Mouse (Mus musculus) limb, embryonic 13.5 days (tissue): ENCODE measurements around the gene Dnase1l3. TPM values are rescaled to one million over a fixed set of nuclear protein-coding genes. Genes with fewer than 3 reads are reported as not detected.

Experiments used
- ATAC-seq: fragments of 200-750 bp; cut with Nextera tagmentation; 2 replicates; pipeline ENCODE4 v1.8.0; 2017; ENCODE audit warnings: low read depth, moderate number of reproducible peaks, moderate TSS enrichment; ENCODE audit not compliant: low FRiP score
- H3K27ac ChIP-seq: fragments of 300-500 bp; sonication (generic); 2 replicates; pipeline ENCODE4 v1.5.1; 2015; ENCODE audit warnings: inconsistent platforms, mild to moderate bottlenecking, moderate library complexity
- H3K27me3 ChIP-seq: fragments of 300-500 bp; sonication (generic); 2 replicates; pipeline ENCODE4 v1.6.1; 2015; ENCODE audit warnings: mild to moderate bottlenecking, inconsistent platforms
- H3K36me3 ChIP-seq: fragments of 300-500 bp; sonication (generic); 2 replicates; pipeline ENCODE4 v1.6.1; 2015; ENCODE audit warnings: inconsistent platforms, mild to moderate bottlenecking, moderate library complexity
- H3K4me1 ChIP-seq: fragments of 300-500 bp; sonication (generic); 2 replicates; pipeline ENCODE4 v1.6.1; 2015; ENCODE audit warnings: inconsistent platforms
- H3K4me2 ChIP-seq: fragments of 300-500 bp; sonication (generic); replicated peaks from 2 replicates; pipeline ENCODE4 v1.6.1; 2015; ENCODE audit warnings: inconsistent platforms, mild to moderate bottlenecking, moderate library complexity
- H3K4me3 ChIP-seq: fragments of 300-500 bp; sonication (generic); 2 replicates; pipeline ENCODE4 v1.5.1; 2015; ENCODE audit warnings: moderate library complexity, mild to moderate bottlenecking, inconsistent platforms
- H3K9ac ChIP-seq: fragments of 300-500 bp; sonication (generic); 2 replicates; pipeline ENCODE4 v1.6.1; 2015; ENCODE audit warnings: mild to moderate bottlenecking, inconsistent platforms
- H3K9me3 ChIP-seq: fragments of 300-500 bp; sonication (generic); 2 replicates; pipeline ENCODE4 v1.6.1; 2016; ENCODE audit warnings: inconsistent platforms
- WGBS: fragments of 180-500 bp; shearing (Covaris S2); methylation state at CpG from one replicate; pipeline ENCODE4 v1.1.7; 2015; 5-methylcytosine and 5-hydroxymethylcytosine counted together
- polyA plus RNA-seq: library from polyadenylated mRNA; unstranded; fragments of >200 nt; fragmentation: Nextera tagmentation; extraction: Ambion mirVana; gene quantifications from 2 replicates; pipeline ENCODE4 v1.2.1, GENCODE M21; 2015

The Dnase1l3 gene
- 0.10 and 0.17 TPM in 2 replicates for polyA plus RNA-seq

- no peaks in the 10 kb centered on the region for H3K36me3 ChIP-seq
- peaks cover 39% of the 10 kb centered on the region for H3K27me3 ChIP-seq
- H3K9me3 ChIP-seq, result no peaks in the 10 kb centered on the region
- no peak within 1 kb of the TSS for H3K4me3 ChIP-seq
- H3K9ac ChIP-seq, result no peak within 1 kb of the TSS
- peaks cover 7% of the 10 kb centered on the region; the same call in 1 of the 2 replicates for H3K4me1 ChIP-seq
- H3K4me2 ChIP-seq, result no peak within 1 kb of the TSS
- no peak within 1 kb of the TSS for H3K27ac ChIP-seq
- 0 out of 2 replicates have a peak, but pooled peaks have one; percentile 44 for ATAC-seq
- 69% methylated on average over 8 of the region's 8 CpGs for WGBS
Measured at GRCm38 (mm10) chr14:7994271-7994767, at the start of gene Dnase1l3. Dnase1l3 (minus strand) TSS chr14:7994573.

GRCm38 (mm10) chr14:8042577-8042976 lies 48.2 kb upstream of the Dnase1l3 start:
- H3K4me2 ChIP-seq, result no peak overlapping the region
- H3K9ac ChIP-seq, result no peak overlapping the region
- ATAC-seq, result no peak
- 88% methylated on average over 9 of the region's 9 CpGs for WGBS
- no peak overlapping the region for H3K4me3 ChIP-seq
- H3K4me1 ChIP-seq, result no peaks in the 10 kb centered on the region
- H3K36me3 ChIP-seq, result peaks cover 12% of the 10 kb centered on the region
- H3K27me3 ChIP-seq, result no peaks in the 10 kb centered on the region
- H3K27ac ChIP-seq, result no peak overlapping the region
- H3K9me3 ChIP-seq, result no peaks in the 10 kb centered on the region

DNA sequence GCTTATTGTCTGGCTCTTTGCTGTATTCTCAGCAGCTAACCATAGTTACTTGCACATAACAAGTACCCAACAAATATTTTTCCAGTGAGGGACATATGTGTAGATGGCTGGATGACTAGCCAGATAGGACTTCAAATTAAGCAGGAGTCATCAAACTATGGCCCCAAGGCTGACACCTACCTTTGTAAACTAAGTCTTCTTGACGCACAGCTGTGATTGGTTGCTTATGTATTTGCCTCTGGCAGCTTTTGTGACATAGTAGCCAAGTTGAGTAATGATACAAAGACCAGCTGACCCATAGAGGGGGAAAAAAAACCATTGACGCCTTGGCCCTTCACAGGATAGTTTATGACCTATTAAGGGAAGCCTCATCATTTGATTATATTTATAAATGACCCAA lies 47.7 kb upstream of the Dnase1l3 start:
- no peak overlapping the region for H3K4me3 ChIP-seq
- H3K4me2 ChIP-seq, result no peak overlapping the region
- H3K9ac ChIP-seq, result no peak overlapping the region
- H3K4me1 ChIP-seq, result no peaks in the 10 kb centered on the region
- no peaks in the 10 kb centered on the region for H3K27me3 ChIP-seq
- H3K9me3 ChIP-seq, result no peaks in the 10 kb centered on the region
- H3K27ac ChIP-seq, result no peak overlapping the region
- no peak for ATAC-seq
- 85% methylated on average over 2 of the region's 2 CpGs for WGBS
- peaks cover 10% of the 10 kb centered on the region for H3K36me3 ChIP-seq

DNA sequence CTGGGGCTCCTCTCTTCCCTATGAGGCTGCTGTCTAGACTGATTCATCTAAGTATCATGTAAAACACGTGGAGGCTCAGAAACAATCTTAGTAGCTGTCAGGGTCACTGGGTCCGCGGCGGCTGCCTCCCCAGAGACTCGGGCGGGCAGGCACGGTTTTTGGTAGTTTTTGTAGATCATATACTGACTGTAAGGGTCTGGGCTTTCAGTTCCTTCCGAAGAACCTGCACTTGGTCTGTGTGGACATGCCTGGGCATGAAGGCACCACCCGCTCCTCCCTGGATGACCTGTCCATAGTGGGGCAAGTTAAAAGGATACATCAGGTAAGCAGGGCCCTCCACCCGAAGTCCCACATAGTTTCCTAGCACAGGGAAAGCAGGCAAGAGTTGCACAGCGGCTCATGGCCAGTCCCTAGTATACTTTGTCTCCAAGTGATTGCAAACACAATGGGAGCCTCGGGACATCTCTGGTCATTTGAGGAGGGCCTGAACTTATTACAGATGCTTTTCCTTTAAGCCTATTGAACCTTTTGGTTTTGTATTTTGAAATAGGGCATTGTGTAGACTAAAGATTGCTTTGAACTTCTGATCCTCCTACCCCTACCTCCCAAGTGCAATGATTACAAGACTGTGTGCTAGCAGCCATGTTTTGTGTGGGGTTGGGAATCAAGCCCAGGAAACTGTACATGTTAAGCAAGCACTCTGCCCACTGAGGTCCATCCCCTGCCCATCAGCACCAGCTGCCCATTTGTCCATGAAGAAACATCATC lies 46.7 kb upstream of the Dnase1l3 start:
- no peak overlapping the region for H3K27ac ChIP-seq
- H3K27me3 ChIP-seq, result no peaks in the 10 kb centered on the region
- no peak for ATAC-seq
- no peaks in the 10 kb centered on the region for H3K9me3 ChIP-seq
- peaks cover 8% of the 10 kb centered on the region for H3K36me3 ChIP-seq
- no peaks in the 10 kb centered on the region for H3K4me1 ChIP-seq
- no peak overlapping the region for H3K4me3 ChIP-seq
- 85% methylated on average over 12 of the region's 12 CpGs for whole genome bisulfite sequencing
- H3K9ac ChIP-seq, result no peak overlapping the region
- no peak overlapping the region for H3K4me2 ChIP-seq

- H3K9ac ChIP-seq, result no peak overlapping the region
- no peaks in the 10 kb centered on the region for H3K4me1 ChIP-seq
- H3K4me3 ChIP-seq, result no peak overlapping the region
- 78% methylated on average over 3 of the region's 3 CpGs for WGBS
- H3K4me2 ChIP-seq, result no peak overlapping the region
- no peaks in the 10 kb centered on the region for H3K27me3 ChIP-seq
- no peak overlapping the region for H3K27ac ChIP-seq
- H3K36me3 ChIP-seq, result peaks cover 4% of the 10 kb centered on the region
- H3K9me3 ChIP-seq, result no peaks in the 10 kb centered on the region
- ATAC-seq, result no peak
Measured at GRCm38 (mm10) chr14:8040179-8040578, 45.8 kb upstream of the Dnase1l3 start.

GRCm38 (mm10) chr14:8038791-8039448 lies 44.5 kb upstream of the Dnase1l3 start:
- Histone ChIP-seq H3K27ac (no peak overlapping the region), H3K36me3 (peaks cover 3% of the 10 kb centered on the region), H3K4me3 (no peak overlapping the region), H3K9ac (no peak overlapping the region), H3K27me3 (no peaks in the 10 kb centered on the region), H3K4me1 (no peaks in the 10 kb centered on the region), H3K9me3 (no peaks in the 10 kb centered on the region), H3K4me2 (no peak overlapping the region)
- no peak for ATAC-seq
- 78% methylated on average over 7 of the region's 7 CpGs for WGBS

DNA sequence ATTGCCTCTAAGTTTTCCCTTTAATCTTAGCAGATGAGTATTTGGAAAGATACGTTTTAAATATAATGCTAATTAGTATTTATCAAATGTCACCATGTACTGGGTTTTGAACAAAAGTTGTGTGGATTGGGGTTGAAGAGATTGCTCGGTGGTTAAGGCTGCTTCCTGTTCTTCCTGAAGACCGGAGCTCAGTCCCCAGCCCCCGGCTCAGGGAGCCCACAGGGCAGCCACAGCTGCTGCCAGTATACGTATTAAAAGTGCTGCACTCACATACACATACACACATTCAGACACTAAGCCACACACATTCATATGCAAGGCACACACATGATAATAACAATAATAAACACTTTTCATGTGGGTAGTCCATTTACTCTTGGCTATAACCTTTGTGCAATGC lies 43.8 kb upstream of the Dnase1l3 start:
- Histone ChIP-seq H3K27ac (no peak overlapping the region), H3K9ac (no peak overlapping the region), H3K27me3 (no peaks in the 10 kb centered on the region), H3K4me1 (no peaks in the 10 kb centered on the region), H3K36me3 (peaks cover 3% of the 10 kb centered on the region), H3K4me3 (no peak overlapping the region), H3K9me3 (no peaks in the 10 kb centered on the region), H3K4me2 (no peak overlapping the region)
- no peak for ATAC-seq
- WGBS, result 71% methylated on average over 5 of the region's 5 CpGs

DNA sequence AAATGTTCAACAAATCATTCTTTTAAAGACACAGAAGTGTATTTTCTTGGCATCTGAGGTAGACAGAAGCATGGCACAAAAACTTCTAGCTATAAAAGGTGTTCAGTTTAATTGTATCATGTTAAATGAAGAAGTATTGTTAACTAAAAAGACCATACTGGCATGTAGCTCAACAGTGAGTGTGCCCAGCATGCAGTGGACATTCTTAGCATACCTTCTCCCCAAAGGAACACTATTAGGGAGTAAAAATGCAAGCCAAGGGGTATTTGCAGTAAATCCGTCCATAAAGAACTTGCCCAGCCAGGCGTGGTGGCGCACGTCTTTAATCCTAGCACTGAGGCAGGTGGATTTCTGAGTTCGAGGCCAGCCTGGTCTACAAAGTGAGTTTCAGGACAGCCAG lies 42.0 kb upstream of the Dnase1l3 start:
- no peak overlapping the region for H3K4me2 ChIP-seq
- no peak overlapping the region for H3K4me3 ChIP-seq
- H3K27ac ChIP-seq, result no peak overlapping the region
- H3K27me3 ChIP-seq, result no peaks in the 10 kb centered on the region
- ATAC-seq, result no peak
- no peaks in the 10 kb centered on the region for H3K4me1 ChIP-seq
- no peak overlapping the region for H3K9ac ChIP-seq
- 72% methylated on average over 5 of the region's 5 CpGs for WGBS
- H3K36me3 ChIP-seq, result peaks cover 1% of the 10 kb centered on the region
- H3K9me3 ChIP-seq, result no peaks in the 10 kb centered on the region

DNA sequence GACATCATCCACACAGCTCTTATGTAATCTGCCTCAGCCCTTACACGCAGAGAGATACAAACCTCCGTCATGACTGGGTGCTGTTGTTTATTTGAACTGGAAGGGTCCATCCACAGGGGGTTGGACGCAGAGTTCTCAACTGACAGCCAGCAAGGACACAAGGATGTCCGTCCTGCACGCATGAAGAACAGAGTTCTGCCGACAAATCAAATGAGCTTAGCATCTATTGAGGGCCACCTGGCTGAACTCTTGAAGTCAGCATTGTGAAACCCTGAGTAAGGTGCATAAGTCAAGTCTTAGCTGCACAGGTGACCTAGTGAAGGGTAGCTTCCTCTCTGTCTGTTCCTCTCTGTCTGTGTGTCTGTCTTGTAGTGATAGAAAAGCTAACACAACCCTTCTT lies 41.6 kb upstream of the Dnase1l3 start:
- H3K4me3 ChIP-seq, result no peak overlapping the region
- no peak for ATAC-seq
- WGBS, result 90% methylated on average over 6 of the region's 6 CpGs

GRCm38 (mm10) chr14:8034561-8034960 lies 40.2 kb upstream of the Dnase1l3 start:
- Histone ChIP-seq H3K27ac (no peak overlapping the region), H3K4me1 (0 out of 2 replicates have a peak, but pooled peaks cover 5% of the 10 kb centered on the region), H3K27me3 (no peaks in the 10 kb centered on the region), H3K4me2 (no peak overlapping the region), H3K4me3 (no peak overlapping the region), H3K36me3 (no peaks in the 10 kb centered on the region), H3K9ac (no peak overlapping the region), H3K9me3 (no peaks in the 10 kb centered on the region)
- 79% methylated on average over 5 of the region's 5 CpGs for WGBS
- ATAC-seq, result no peak

More for the DNA sequence above, 41.6 kb upstream of the Dnase1l3 start:
- no peaks in the 10 kb centered on the region; the same call in 1 of the 2 replicates for H3K36me3 ChIP-seq
- H3K27ac ChIP-seq, result no peak overlapping the region
- no peaks in the 10 kb centered on the region for H3K4me1 ChIP-seq
- H3K9me3 ChIP-seq, result no peaks in the 10 kb centered on the region
- no peaks in the 10 kb centered on the region for H3K27me3 ChIP-seq
- no peak overlapping the region for H3K9ac ChIP-seq
- no peak overlapping the region for H3K4me2 ChIP-seq

- Histone ChIP-seq H3K9me3 (no peaks in the 10 kb centered on the region), H3K27me3 (no peaks in the 10 kb centered on the region), H3K4me1 (0 out of 2 replicates have a peak, but pooled peaks cover 8% of the 10 kb centered on the region), H3K4me2 (no peak overlapping the region), H3K4me3 (no peak overlapping the region), H3K27ac (no peak overlapping the region), H3K9ac (no peak overlapping the region), H3K36me3 (no peaks in the 10 kb centered on the region)
- WGBS, result 84% methylated on average over 13 of the region's 13 CpGs
- no peak for ATAC-seq
Measured at GRCm38 (mm10) chr14:8032087-8032944, 37.9 kb upstream of the Dnase1l3 start.

DNA sequence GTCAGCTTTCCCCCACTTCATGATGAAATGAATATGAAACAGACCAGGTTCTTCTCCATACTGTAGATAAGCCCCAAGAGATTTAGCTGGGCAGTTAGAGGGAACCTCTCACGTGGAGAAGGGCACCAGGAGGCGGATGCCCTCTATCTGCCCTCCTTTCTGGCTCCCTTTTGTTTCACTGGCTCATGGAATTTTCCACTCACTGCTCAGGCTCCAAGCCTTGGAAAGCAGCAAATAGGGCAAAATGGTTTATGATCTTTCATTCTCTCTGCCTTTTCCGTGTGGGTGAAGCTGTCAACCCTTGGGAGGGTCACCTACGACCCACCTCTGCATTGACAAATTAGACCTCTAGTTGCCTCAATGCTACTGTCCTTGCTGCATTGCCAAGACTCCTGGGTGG lies 36.2 kb upstream of the Dnase1l3 start:
- ATAC-seq, result no peak
- H3K4me3 ChIP-seq, result no peak overlapping the region
- H3K27ac ChIP-seq, result no peak overlapping the region
- H3K9me3 ChIP-seq, result no peaks in the 10 kb centered on the region
- WGBS, result 66% methylated on average over 4 of the region's 4 CpGs
- no peaks in the 10 kb centered on the region for H3K36me3 ChIP-seq
- no peak overlapping the region for H3K4me2 ChIP-seq
- no peaks in the 10 kb centered on the region for H3K27me3 ChIP-seq
- H3K4me1 ChIP-seq, result 0 out of 2 replicates have a peak, but pooled peaks cover 8% of the 10 kb centered on the region
- H3K9ac ChIP-seq, result no peak overlapping the region
